Mouse (Mus musculus) c-Kit-positive CD71-positive TER-119-positive erythroid progenitor cells, embryonic 14.5 days (primary cell): ENCODE measurements around the gene G6pc3.

Source experiments
- DNase-seq: peaks from one replicate; pipeline ENCODE4 v3.0.0-alpha.2; 2013; ENCODE audit warnings: low spot score

The G6pc3 gene

DNA sequence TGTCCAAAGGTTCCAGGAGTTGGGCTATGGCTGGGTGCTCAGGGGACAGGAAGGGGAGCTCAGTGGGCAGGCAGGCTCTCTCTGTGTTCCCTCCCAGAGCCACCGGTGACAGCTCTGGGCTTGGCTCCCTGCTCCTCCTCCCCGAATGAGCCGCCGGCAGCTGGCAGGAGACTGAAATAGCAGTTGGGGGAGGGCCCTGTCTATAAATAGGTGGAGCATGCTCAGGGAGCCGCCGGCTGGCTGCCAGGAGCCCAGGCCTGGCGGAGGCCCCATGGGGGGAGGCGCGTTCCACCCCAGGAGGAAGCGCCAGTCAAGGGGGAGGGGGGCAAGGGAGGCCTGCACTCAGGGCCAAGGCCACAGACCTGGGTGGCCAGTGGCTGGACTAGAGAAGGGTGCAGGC is 29.4 kb downstream of the G6pc3 start:
- peak; percentile 62 for DNase-seq

DNA sequence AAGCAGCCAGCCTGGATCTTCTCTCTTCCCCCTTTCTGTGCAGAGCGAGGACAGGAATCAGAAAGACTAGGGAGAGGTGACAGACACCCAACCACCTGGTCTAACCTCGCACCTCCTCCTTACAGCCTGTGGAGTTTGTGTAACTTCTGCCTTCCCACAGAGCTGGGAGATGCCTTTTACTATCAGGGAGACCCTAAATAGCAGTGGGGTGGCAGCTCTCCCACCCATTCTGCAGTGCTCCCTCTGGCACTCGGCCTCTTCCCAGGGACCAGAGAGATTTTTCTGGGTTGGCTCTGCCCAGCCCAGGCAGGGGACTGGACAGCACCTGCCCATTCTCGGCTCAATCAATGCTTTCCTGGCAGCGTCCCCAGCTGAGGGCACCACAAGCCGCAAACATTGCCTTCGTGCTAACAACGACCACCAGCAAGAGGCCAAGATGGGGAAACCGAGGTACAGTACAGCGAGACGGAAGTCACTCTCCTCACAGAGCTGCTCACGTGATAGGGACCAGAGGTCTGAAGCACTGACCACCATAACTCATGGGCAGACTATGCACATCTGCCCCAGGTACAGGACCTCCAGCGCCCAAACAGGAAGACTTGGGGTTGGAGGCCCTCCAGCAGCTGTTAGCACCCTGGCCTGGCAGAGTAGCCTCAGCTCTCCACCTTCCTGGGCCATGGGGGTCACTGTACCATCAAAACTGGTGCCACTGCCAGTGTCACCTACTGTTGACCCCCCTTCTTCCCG is 30.0 kb downstream of the G6pc3 start:
- no peak for DNase-seq

DNA sequence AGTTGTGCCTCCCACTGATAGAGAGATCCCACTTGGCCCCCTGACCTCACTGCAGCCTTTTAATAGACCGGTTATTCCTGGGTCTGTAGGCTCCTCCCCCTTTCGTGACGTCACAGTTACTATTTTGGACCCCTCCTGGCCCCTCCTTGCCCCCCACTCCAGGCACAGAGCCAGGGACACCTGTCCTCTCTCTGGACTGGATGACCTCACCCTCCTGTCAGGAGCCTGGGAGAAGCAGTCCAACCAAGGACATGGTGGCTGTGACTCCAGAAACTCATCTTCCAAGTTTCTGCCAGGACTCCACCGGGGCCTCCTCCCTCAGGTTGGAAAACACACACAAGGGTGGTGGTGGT is 30.6 kb downstream of the G6pc3 start:
- DNase-seq = no peak

DNA sequence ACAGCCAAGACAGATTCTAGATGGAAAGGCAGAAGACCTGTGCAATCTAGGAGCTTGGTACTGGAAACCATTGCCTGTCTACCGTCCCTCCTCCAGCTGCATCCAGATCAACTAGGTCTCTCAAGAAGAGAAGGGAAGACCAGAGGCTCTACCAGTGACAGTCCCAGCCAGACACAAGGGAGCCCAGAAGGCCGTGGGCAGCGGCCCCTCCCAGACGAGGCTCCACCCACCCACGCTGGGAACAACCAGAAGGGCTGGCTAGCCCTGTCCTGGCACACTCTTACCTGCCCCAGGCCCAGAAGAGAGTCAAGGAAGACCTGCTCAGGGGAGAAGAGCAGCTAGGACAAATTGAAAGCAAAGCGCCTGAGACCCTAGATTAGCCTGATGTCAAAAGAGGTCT is 31.0 kb downstream of the G6pc3 start:
- no peak for DNase-seq

GRCm38 (mm10) chr11:102221243-102221953 is 32.0 kb downstream of the G6pc3 start:
- DNase-seq = no peak

GRCm38 (mm10) chr11:102221954-102222351 is 32.5 kb downstream of the G6pc3 start:
- no peak for DNase-seq

DNA sequence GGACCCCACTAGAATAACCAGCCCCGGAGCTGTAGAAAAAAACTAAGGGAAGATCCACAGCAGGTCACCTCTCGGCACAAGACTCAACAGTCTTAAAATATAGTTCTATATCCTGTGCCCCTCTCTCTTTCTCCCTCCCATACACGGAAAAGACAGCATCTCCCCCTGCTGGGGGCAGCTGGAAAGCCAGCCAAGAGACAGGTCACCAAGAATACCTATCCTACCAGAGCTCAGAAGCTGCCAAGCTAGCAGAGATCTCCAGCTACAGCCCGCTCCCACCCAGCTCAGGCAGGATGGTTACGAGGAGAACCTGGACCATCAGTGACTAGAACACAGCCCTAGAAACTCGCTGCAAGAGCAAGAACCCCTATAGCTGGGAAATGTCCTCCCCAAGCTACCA is 33.7 kb downstream of the G6pc3 start:
- DNase-seq = no peak

GRCm38 (mm10) chr11:102224686-102225085 is 35.3 kb downstream of the G6pc3 start:
- DNase-seq = no peak

GRCm38 (mm10) chr11:102225221-102225620 is 35.8 kb downstream of the G6pc3 start:
- no peak for DNase-seq

DNA sequence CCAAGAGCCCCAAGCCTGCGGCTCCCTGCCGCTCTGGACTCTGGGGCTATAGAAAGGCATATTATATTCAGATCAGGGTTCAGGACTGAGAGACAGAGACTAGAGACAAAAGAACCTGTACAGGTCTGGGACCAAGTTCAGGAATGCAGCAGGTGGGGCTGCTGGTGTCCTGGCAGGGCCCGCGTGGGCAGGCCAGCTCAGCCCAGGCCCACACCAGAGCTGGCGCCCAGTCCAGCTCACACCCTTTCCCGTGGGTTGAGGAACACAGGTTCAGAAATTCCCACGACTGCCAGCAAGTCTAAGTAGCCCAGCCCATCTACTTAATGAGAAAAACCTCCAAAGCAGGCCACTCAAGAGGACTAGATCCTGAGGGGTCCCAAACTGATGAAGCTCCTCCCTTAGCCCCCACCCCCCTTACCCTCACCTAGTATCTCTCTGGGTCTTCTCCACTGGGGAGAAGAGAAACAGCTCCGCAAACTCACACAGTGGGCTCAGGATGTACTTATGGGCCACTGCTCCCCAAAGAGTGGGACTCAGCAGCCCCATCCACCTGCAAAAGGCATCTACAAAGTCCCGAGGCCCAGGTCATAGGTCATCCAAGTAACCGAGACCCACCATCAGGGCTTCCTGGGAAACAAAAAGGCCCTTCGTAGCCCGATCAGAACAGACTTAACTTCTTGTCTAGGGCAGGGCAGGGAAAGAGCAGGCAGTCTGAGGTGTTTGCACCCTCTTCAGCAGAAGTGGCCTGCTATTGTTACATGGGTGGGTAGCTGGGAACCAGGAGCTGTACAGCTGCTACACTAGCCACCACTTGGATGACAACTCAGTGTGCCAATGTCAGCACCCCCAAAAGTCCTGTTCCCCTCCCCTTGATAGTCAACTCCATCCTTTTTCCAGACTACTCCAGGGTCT is 36.9 kb downstream of the G6pc3 start:
- no peak for DNase-seq

DNA sequence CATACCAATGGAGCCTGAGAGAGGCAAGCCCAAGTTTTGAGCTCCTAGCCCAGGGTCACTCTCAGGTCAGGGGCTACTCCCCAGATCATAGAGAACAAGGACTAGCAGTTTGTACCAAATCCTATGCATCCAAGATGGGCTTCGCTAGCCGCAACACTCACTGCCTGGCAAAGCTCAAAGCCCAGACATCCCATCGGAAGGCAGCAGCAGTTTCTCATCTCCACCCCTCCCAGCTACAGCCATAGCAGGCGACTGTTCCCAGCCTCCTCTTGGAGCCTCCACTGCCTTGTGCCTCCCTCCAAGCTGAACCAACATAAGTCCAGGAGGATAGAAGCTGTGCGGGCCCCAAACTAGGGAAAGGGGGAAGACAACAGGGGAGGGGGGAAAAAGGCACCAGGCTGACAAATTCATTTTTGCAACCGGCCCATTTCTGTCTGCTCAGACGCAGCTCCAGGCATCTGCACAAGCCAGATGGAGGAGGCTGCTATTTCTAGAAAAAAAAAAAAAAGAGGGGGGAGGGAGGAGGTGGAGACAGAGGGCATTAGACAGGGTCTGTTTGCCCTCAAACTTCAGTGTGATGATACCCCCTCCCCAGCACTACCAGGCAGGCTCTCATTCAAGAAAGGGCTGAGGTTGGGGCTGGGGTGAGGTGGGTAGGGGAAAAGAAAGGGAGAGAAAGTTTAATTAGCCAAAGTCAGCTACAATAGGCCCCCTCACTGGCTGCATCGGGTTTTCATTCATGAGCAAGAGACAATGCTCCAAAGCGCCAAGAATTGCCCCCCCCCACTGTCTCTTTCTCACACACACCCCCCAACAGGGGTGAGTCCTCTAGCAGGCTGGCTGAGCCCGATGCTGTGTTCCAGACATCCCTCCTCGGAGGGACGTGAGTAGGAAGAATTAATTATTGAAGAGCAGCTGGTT is 38.1 kb downstream of the G6pc3 start:
- DNase-seq = no peak

DNA sequence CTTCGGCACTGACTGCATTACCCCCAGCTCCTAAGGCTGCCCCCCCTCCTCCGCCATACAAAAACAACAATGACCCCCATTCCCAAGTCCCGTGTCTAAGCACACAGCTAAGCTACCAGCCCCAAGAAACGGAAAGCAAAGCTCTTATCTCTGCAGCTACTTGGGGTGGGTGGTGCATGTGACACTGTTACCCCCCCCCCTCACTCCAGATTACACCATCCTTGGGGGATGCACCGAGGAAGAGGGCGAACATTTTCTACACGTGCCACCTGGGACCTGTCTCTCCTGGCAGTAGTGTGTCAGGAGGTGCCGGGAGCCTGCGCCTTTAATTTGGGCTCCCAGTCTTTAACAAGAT is 38.7 kb downstream of the G6pc3 start:
- no peak for DNase-seq

DNA sequence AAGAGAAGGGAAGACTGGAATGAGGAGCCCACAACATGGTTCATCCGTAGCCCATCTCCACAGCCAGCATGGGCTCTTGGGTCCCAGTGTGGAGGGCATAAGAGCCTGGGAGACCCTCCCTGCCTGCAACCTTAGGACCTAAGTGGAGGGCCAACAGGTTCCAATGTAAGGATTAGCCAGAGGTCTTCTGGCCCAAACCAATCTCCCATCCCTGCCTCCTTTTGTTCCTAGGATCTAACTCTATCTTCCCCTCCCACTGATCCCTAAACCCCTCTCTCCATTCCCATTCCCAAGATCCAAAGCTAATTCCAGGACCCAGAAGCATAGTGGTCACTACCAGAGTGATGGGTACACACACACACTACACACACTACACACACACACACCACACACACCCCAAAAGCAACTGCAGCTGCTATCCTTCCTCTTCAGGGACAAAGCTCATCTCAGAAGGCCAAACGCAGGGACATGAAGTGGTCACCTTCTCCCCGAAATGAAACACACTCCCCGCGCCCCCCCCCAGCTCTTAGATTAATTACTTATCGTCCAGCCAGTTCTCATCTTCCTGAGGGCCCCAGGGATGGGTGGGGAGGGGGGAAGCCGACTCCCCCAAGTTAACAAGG is 39.3 kb downstream of the G6pc3 start:
- DNase-seq = no peak

- DNase-seq = no peak
Measured at GRCm38 (mm10) chr11:102229331-102229953, 40.0 kb downstream of the G6pc3 start.

DNA sequence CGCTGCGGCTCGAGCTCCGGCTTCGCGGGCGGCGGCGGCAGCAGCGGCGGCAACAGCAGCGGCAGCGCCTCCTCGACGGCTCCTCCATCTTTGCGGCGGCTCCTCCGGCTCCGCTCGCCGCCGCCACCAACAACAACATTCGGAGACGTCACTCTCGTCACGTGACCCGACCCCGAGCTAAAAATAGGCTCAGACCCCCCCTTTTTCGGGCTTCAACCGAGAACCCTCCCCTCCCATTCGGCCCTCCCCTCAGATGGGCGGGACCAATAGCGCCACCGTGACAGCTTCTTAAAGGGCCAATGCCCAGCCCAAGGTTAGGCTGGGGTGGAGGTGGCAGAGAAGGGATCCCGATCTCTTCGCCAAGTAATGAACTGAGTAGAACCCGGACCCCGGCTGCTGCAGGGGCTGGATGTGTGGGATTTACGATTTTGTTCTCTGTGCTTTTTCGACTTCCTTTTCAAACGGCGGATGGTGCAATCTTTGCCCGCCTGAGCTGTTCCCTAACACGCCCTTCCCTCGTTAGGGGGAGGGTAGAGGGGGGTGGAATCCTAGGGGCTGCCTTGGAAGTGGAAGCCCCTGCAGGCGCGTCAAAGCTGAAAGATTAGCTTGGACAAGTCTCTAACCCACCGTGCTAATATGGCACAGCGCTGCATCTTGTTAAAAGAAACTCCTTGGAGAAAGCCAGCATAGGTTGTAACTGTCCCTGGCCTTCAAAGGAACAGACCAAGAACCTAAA is 40.8 kb downstream of the G6pc3 start, which contains the start of gene Hdac5:
TSS of gene Hdac5 (minus strand) at position 161 of the 736 bp plus-strand sequence.
- DNase-seq = peak; percentile 98

DNA sequence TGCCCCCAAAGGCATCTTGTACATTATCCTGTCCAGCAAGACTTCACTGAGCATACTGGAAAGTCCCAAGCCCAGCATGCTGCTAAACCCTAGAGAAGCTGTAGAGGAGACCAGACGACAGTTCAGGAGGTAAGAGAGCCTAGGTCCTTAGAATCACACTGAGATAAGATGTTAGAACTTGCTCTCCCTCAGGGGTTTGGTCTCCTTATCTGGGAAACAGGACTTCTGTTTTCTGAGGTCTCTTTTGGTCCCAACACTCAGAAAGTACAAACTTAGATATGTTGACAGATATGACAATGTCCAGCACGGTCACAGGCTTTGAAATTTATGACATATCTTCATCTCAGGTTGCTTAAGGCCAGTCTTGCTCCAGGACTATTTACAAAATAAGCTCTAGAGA is 46.6 kb downstream of the G6pc3 start:
- no peak for DNase-seq

- no peak for DNase-seq
Measured at GRCm38 (mm10) chr11:102240636-102241035, 51.2 kb downstream of the G6pc3 start.

DNA sequence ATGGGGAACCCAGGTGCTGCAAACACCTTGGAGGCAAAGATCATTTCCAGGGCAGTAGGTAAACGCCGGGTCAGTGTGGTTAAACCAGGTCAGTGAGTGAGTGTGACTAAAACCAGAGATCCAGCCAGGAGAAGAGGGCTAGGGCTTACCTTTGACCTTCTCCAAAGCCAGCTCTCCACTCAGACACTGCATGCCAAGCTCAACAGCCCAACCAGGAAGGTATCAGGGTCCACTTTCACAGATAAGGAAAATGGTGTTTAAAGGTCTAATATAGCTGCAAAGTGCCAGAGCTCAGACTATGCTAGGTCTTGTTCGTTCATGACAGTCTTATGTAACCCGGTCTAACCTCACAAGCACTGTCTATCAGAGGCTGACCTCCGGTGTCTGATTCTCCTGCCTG is 51.8 kb downstream of the G6pc3 start:
- no peak for DNase-seq

GRCm38 (mm10) chr11:102241874-102242273 is 52.5 kb downstream of the G6pc3 start:
- DNase-seq = no peak
